Mouse (Mus musculus): ENCODE data around the gene Gm28047. TPM values are rescaled to one million over a fixed set of nuclear protein-coding genes. Genes with fewer than 3 reads are reported as not detected.

Gene Gm28047
- polyA plus RNA-seq, 1 experiment from 2014 or later: not detected

GRCm38 (mm10) chr15:102593996-102594656 is 30.7 kb downstream of the Gm28047 start:
- Histone ChIP-seq H3K4me1 (replicated peaks; ENCODE audit: control insufficient read depth, insufficient read depth, low read length) (peaks cover 10% of the 10 kb centered on the region), H3K9me3 (ENCODE audit: control insufficient read depth, low read length) (no peaks in the 10 kb centered on the region), H3K4me2 (replicated peaks) (peak overlapping the region; percentile 25), H3K27me3 (ENCODE audit: control insufficient read depth, insufficient read depth, low read length) (no peaks in the 10 kb centered on the region), H3K9ac (peak overlapping the region; percentile 24; the same call in 1 of the 2 replicates), H3K36me3 (replicated peaks; ENCODE audit: control insufficient read depth, insufficient read depth) (no peaks in the 10 kb centered on the region), H3K27ac (0 out of 2 replicates have a peak overlapping the region, but pooled peaks have one; percentile 26), H3K4me3 (replicated peaks; ENCODE audit: low read length) (no peak overlapping the region)
- 43% methylated on average over 8 of the region's 8 CpGs for WGBS
- no peak for ATAC-seq (ENCODE audit: low FRiP score)
- DNase-seq (ENCODE audit: low spot score): no peak

GRCm38 (mm10) chr15:102592674-102593073 is 32.2 kb downstream of the Gm28047 start:
- no peak for ATAC-seq (ENCODE audit: low FRiP score)
- peaks cover 10% of the 10 kb centered on the region for H3K4me1 ChIP-seq (replicated peaks; ENCODE audit: control insufficient read depth, insufficient read depth, low read length)
- no peak overlapping the region for H3K27ac ChIP-seq
- no peaks in the 10 kb centered on the region for H3K27me3 ChIP-seq (ENCODE audit: control insufficient read depth, insufficient read depth, low read length)
- no peaks in the 10 kb centered on the region for H3K9me3 ChIP-seq (ENCODE audit: control insufficient read depth, low read length)
- no peaks in the 10 kb centered on the region for H3K36me3 ChIP-seq (replicated peaks; ENCODE audit: control insufficient read depth, insufficient read depth)
- no peak overlapping the region for H3K4me3 ChIP-seq (replicated peaks; ENCODE audit: low read length)
- WGBS: 51% methylated on average over 1 of the region's 1 CpGs
- no peak overlapping the region for H3K4me2 ChIP-seq (replicated peaks)
- no peak overlapping the region for H3K9ac ChIP-seq
- no peak for DNase-seq (ENCODE audit: low spot score)

DNA sequence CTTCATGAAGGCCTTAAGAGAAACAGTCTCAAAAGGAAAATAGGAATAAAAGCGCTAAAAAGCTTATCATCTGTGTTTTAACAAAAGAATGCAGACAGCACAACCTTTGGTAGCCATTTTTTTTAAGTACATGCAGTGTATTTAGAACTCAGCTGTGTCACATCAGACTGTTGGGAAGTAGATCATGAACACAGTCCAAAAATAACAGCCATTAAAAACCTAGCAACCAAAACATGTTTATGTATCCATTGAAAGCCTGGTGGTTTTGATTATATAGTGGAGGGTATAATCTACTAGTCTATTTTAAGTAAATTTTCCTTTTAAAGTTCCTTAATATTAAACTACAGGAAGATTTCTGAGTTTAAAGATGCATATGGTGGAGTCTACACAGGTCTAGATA is 34.3 kb downstream of the Gm28047 start:
- Histone ChIP-seq H3K4me2 (replicated peaks) (no peak overlapping the region), H3K4me1 (replicated peaks; ENCODE audit: control insufficient read depth, insufficient read depth, low read length) (peaks cover 13% of the 10 kb centered on the region), H3K9me3 (ENCODE audit: control insufficient read depth, low read length) (no peaks in the 10 kb centered on the region), H3K4me3 (replicated peaks; ENCODE audit: low read length) (no peak overlapping the region), H3K27ac (no peak overlapping the region), H3K9ac (no peak overlapping the region), H3K36me3 (replicated peaks; ENCODE audit: control insufficient read depth, insufficient read depth) (no peaks in the 10 kb centered on the region), H3K27me3 (ENCODE audit: control insufficient read depth, insufficient read depth, low read length) (no peaks in the 10 kb centered on the region)
- DNase-seq (ENCODE audit: low spot score) (no peak), ATAC-seq (ENCODE audit: low FRiP score) (no peak)
- 94% methylated on average over 1 of the region's 1 CpGs for WGBS

DNA sequence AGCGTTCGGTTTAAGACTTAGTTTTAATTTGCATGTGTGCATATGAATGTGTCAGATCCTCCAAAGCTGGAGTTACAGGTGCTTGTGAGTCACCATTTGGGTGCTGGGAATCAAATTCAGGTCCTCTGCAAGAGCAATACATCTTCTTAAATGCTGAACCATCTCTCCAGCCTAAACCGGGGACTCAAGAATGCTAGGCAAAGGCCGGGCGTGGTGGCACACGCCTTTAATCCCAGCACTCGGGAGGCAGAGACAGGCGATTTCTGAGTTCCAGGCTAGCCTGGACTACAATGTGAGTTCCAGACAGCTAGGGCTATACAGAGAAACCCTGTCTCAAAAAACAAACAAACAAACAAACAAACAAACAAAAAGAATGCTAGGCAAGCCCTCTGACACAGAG is 35.0 kb downstream of the Gm28047 start:
- Histone ChIP-seq H3K4me3 (replicated peaks; ENCODE audit: low read length) (no peak overlapping the region), H3K9ac (no peak overlapping the region), H3K36me3 (replicated peaks; ENCODE audit: control insufficient read depth, insufficient read depth) (no peaks in the 10 kb centered on the region), H3K9me3 (ENCODE audit: control insufficient read depth, low read length) (no peaks in the 10 kb centered on the region), H3K4me2 (replicated peaks) (no peak overlapping the region), H3K27ac (no peak overlapping the region), H3K27me3 (ENCODE audit: control insufficient read depth, insufficient read depth, low read length) (no peaks in the 10 kb centered on the region), H3K4me1 (replicated peaks; ENCODE audit: control insufficient read depth, insufficient read depth, low read length) (peaks cover 14% of the 10 kb centered on the region)
- DNase-seq (ENCODE audit: low spot score) (no peak), ATAC-seq (ENCODE audit: low FRiP score) (no peak)
- 97% methylated on average over 8 of the region's 8 CpGs for WGBS

- ATAC-seq (ENCODE audit: low FRiP score) (no peak), DNase-seq (ENCODE audit: low spot score) (no peak)
- Histone ChIP-seq H3K9me3 (ENCODE audit: control insufficient read depth, low read length) (no peaks in the 10 kb centered on the region), H3K9ac (no peak overlapping the region), H3K27ac (peak overlapping the region; percentile 48), H3K4me3 (replicated peaks; ENCODE audit: low read length) (no peak overlapping the region), H3K4me1 (replicated peaks; ENCODE audit: control insufficient read depth, insufficient read depth, low read length) (peaks cover 18% of the 10 kb centered on the region), H3K36me3 (replicated peaks; ENCODE audit: control insufficient read depth, insufficient read depth) (no peaks in the 10 kb centered on the region), H3K4me2 (replicated peaks) (no peak overlapping the region), H3K27me3 (ENCODE audit: control insufficient read depth, insufficient read depth, low read length) (no peaks in the 10 kb centered on the region)
- WGBS: 42% methylated on average over 5 of the region's 5 CpGs
These were observed 39.4 kb downstream of the Gm28047 start for GRCm38 (mm10) chr15:102585501-102585900.

DNA sequence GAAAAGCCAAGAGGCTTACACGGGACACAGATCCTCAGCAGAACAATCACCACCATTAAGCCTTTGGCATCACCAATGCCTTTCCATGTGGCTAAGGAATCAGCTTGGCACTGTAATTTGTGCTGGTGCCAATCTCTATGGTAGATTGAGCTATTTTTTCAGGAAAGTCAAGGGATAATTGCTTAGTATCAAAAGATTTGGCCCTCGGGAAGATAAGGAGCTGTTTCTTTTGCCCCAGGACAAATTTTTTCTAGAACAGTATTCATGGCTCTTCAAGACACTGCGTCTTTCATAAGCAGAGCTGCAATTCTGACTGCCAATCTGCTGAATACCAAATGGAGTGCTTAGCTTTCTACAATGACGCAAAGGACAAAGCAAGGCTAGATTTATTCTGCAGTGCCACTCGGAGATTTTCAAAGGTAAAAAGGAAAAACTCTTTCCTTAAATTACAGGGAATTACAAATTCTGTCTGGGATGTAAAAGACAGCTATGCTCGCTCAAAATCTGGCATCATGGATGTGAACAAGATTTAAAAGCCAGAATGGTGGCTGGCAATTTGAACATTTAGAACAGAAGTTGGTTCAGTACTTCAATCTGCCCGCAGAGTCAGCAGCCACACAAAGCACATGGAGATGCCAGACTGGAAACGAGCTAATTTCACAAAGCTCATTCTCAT is 41.0 kb downstream of the Gm28047 start:
- Histone ChIP-seq H3K4me2 (replicated peaks) (peak overlapping the region; percentile 28; the same call in 1 of the 2 replicates), H3K27me3 (ENCODE audit: control insufficient read depth, insufficient read depth, low read length) (no peaks in the 10 kb centered on the region), H3K4me1 (replicated peaks; ENCODE audit: control insufficient read depth, insufficient read depth, low read length) (peaks cover 18% of the 10 kb centered on the region), H3K4me3 (replicated peaks; ENCODE audit: low read length) (no peak overlapping the region), H3K27ac (peak overlapping the region; percentile 78), H3K9me3 (ENCODE audit: control insufficient read depth, low read length) (no peaks in the 10 kb centered on the region), H3K36me3 (replicated peaks; ENCODE audit: control insufficient read depth, insufficient read depth) (no peaks in the 10 kb centered on the region), H3K9ac (peak overlapping the region; percentile 36)
- ATAC-seq (ENCODE audit: low FRiP score): peak; percentile 55; the same call in 1 of the 2 replicates
- peak; percentile 51 for DNase-seq (ENCODE audit: low spot score)
- 34% methylated on average over 8 of the region's 8 CpGs for WGBS

GRCm38 (mm10) chr15:102581205-102581604 is 43.7 kb downstream of the Gm28047 start:
- 80% methylated on average over 1 of the region's 1 CpGs for WGBS
- Histone ChIP-seq H3K4me1 (replicated peaks; ENCODE audit: control insufficient read depth, insufficient read depth, low read length) (peaks cover 21% of the 10 kb centered on the region), H3K36me3 (replicated peaks; ENCODE audit: control insufficient read depth, insufficient read depth) (no peaks in the 10 kb centered on the region), H3K9ac (no peak overlapping the region), H3K27me3 (ENCODE audit: control insufficient read depth, insufficient read depth, low read length) (no peaks in the 10 kb centered on the region), H3K9me3 (ENCODE audit: control insufficient read depth, low read length) (no peaks in the 10 kb centered on the region), H3K4me2 (replicated peaks) (no peak overlapping the region), H3K4me3 (replicated peaks; ENCODE audit: low read length) (no peak overlapping the region), H3K27ac (no peak overlapping the region)
- ATAC-seq (ENCODE audit: low FRiP score) (no peak), DNase-seq (ENCODE audit: low spot score) (no peak)

DNA sequence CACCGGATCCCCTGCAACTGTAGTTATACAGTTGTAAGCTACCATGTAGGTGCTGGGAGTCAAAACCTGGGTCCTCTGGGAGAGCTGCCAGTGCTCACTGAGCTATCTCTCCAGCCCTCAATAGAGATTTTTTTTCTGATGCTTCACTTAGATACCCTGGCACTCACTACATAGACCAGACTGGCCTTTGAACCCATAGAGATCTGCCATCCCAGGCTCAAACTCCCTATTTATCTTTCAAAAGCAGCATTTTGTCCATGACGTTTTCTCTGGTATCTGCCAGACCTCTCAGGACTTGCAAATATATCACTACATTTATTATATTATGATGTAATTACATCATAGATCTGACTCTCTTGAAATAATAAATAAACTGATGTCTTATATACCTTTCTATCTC is 46.5 kb downstream of the Gm28047 start:
- 94% methylated on average over 2 of the region's 2 CpGs for WGBS
- Histone ChIP-seq H3K4me3 (replicated peaks; ENCODE audit: low read length) (no peak overlapping the region), H3K27ac (no peak overlapping the region), H3K27me3 (ENCODE audit: control insufficient read depth, insufficient read depth, low read length) (no peaks in the 10 kb centered on the region), H3K9me3 (ENCODE audit: control insufficient read depth, low read length) (no peaks in the 10 kb centered on the region), H3K9ac (no peak overlapping the region), H3K4me1 (replicated peaks; ENCODE audit: control insufficient read depth, insufficient read depth, low read length) (peaks cover 3% of the 10 kb centered on the region), H3K36me3 (replicated peaks; ENCODE audit: control insufficient read depth, insufficient read depth) (no peaks in the 10 kb centered on the region), H3K4me2 (replicated peaks) (no peak overlapping the region)
- no peak for ATAC-seq (ENCODE audit: low FRiP score)
- DNase-seq (ENCODE audit: low spot score): no peak

DNA sequence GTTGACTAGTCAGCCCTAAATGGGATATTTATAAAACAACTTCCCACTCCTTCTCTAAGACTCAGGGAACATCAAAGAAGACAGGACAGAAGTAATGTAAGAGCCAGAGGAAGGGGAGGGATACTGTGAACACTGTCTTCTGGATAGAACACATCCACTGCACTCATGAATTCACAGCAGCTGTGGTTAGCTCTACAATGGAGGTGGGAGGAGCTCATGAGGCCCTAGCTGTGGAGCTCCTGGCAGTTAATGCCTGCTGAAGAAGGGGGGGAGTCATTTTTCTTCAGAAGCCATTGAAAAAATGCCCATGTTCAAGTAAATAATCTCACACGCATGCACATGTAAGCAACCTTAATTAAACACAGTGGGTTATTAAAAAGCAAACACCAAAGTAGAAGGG is 47.9 kb downstream of the Gm28047 start:
- Histone ChIP-seq H3K4me2 (replicated peaks) (no peak overlapping the region), H3K27me3 (ENCODE audit: control insufficient read depth, insufficient read depth, low read length) (no peaks in the 10 kb centered on the region), H3K9ac (no peak overlapping the region), H3K36me3 (replicated peaks; ENCODE audit: control insufficient read depth, insufficient read depth) (no peaks in the 10 kb centered on the region), H3K27ac (no peak overlapping the region), H3K4me1 (replicated peaks; ENCODE audit: control insufficient read depth, insufficient read depth, low read length) (peaks cover 3% of the 10 kb centered on the region; the same call in 1 of the 2 replicates), H3K9me3 (ENCODE audit: control insufficient read depth, low read length) (no peaks in the 10 kb centered on the region), H3K4me3 (replicated peaks; ENCODE audit: low read length) (no peak overlapping the region)
- 74% methylated on average over 1 of the region's 1 CpGs for WGBS
- DNase-seq (ENCODE audit: low spot score) (no peak), ATAC-seq (ENCODE audit: low FRiP score) (no peak)
